Mouse (Mus musculus) forebrain, embryonic 15.5 days (tissue): ENCODE results near the gene Sf3a2. TPM values are rescaled to one million over a fixed set of nuclear protein-coding genes. Genes with fewer than 3 reads are reported as not detected.

ENCODE experiments used
- ATAC-seq: fragments of 200-750 bp; cut with Nextera tagmentation; replicated peaks from 2 replicates; pipeline ENCODE4 v1.8.0; 2017; ENCODE audit warnings: mild to moderate bottlenecking, moderate TSS enrichment, moderate library complexity
- H3K27ac ChIP-seq: fragments of 300-500 bp; sonication (generic); replicated peaks from 2 replicates; pipeline ENCODE4 v1.5.1; 2015; ENCODE audit warnings: mild to moderate bottlenecking, inconsistent platforms
- H3K27me3 ChIP-seq: fragments of 300-500 bp; sonication (generic); 2 replicates; pipeline ENCODE4 v1.6.1; 2015; ENCODE audit warnings: inconsistent platforms
- H3K36me3 ChIP-seq: fragments of 300-500 bp; sonication (generic); 2 replicates; pipeline ENCODE4 v1.6.1; 2015; ENCODE audit warnings: mild to moderate bottlenecking, inconsistent platforms
- H3K4me1 ChIP-seq: fragments of 300-500 bp; sonication (generic); 2 replicates; pipeline ENCODE4 v1.6.1; 2015; ENCODE audit warnings: inconsistent platforms
- H3K4me2 ChIP-seq: fragments of 300-500 bp; sonication (generic); replicated peaks from 2 replicates; pipeline ENCODE4 v1.6.1; 2015; ENCODE audit warnings: mild to moderate bottlenecking, inconsistent platforms
- H3K4me3 ChIP-seq: fragments of 300-500 bp; sonication (generic); 2 replicates; pipeline ENCODE4 v1.5.1; 2015; ENCODE audit warnings: mild to moderate bottlenecking, inconsistent platforms
- H3K9ac ChIP-seq: fragments of 300-500 bp; sonication (generic); replicated peaks from 2 replicates; pipeline ENCODE4 v1.6.1; 2015; ENCODE audit warnings: mild to moderate bottlenecking, inconsistent platforms
- H3K9me3 ChIP-seq: fragments of 300-500 bp; sonication (generic); 2 replicates; pipeline ENCODE4 v1.6.1; 2016; ENCODE audit warnings: inconsistent platforms
- WGBS: fragments of 180-500 bp; shearing (Covaris S2); methylation state at CpG from one replicate; pipeline ENCODE4 v1.1.7; 2015; ENCODE audit warnings: mixed read lengths; 5-methylcytosine and 5-hydroxymethylcytosine counted together
- polyA plus RNA-seq: library from polyadenylated mRNA; unstranded; fragments of >200 nt; fragmentation: Nextera tagmentation; extraction: Ambion mirVana; gene quantifications from 2 replicates; pipeline ENCODE4 v1.2.1, GENCODE M21; 2015

The Sf3a2 gene
- polyA plus RNA-seq, 1 experiment from 2014 or later = 60.2 TPM

DNA sequence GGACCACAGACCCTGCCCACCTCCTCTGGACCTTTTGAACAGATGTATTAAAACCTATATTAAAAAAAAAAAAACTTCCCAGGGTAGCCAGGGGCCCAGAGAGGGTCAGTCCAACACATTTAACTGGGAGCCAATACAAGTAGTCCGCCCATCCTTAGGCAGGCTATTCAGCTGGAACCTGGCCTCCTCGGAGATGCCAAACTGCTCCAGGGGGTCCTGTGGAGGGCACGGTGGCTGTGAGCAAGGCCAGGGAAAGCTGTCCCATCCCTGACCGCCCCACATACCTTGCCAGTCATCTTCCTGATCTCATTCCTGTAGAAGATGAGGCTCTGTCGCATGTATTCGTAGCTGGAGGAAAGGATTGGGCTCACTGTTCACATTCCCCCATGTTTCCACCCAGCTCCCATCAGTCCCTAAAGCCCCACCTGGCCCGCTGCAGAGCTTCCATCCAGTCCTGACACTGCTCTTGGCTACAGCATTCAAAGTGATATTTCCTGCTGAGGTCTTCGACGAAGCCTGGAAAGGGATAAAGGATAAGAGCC lies 1.6 kb upstream of the Sf3a2 start:
- Histone ChIP-seq H3K9me3 (no peaks in the 10 kb centered on the region), H3K4me2 (peak overlapping the region; percentile 89), H3K27me3 (no peaks in the 10 kb centered on the region), H3K4me3 (peak overlapping the region; percentile 96; the same call in 1 of the 2 replicates), H3K4me1 (peaks cover 32% of the 10 kb centered on the region), H3K27ac (no peak overlapping the region), H3K36me3 (peaks cover 50% of the 10 kb centered on the region), H3K9ac (peak overlapping the region; percentile 99)
- ATAC-seq = no peak
- 78% methylated on average over 9 of the region's 9 CpGs for WGBS

DNA sequence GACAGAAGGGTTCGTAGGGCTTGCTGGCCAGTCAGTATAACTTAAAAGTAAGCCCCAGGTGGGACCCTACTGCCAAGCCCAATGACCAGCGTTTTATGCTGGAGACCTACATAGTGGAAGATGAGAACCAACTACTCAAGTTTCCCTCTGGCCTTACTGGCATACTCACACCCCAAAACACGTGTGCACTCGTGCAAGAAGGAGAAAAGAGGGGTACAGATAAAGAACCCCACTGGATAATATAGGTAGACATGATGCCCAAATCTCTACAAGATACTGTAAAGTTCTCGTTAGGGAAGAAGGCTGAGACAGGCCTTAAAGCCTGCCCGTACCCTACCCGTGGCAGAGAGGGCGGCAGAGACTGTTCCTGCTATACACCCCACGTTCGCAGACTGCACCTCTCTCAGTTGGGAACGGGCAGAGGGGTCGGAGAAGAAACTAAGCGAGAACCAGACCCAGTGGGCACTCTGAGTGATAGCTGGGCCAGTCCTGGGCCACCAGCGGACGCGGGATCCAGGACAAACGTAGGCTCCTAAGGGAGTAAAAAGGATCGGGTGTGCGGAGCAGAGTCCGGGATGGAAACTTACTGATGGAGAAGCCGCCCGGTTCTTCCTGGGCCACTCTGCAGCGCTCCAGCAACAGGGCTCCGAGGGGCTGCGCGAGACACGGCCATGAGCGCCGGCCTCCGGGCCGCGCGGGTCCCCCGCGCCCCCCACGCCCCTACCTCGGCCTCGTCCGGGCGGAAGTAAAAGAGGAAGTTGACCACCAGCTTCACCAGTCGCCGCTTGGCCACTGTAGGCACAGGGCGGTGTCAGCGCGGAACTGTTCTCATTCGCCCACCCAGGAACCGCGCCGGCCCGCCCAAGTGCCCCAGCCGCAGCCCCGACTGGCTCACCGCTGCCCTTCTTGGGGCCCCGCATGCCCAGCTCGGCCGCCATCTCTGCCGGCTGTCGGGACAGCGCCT lies 530 bp upstream of the Sf3a2 start:
- Histone ChIP-seq H3K4me3 (peak overlapping the region; percentile 96), H3K27me3 (no peaks in the 10 kb centered on the region), H3K36me3 (peaks cover 50% of the 10 kb centered on the region), H3K27ac (peak overlapping the region; percentile 99), H3K4me1 (peaks cover 32% of the 10 kb centered on the region), H3K9me3 (no peaks in the 10 kb centered on the region), H3K9ac (peak overlapping the region; percentile 99), H3K4me2 (peak overlapping the region; percentile 89)
- 2% methylated on average over 58 of the region's 59 CpGs for WGBS
- peak; percentile 74 for ATAC-seq

DNA sequence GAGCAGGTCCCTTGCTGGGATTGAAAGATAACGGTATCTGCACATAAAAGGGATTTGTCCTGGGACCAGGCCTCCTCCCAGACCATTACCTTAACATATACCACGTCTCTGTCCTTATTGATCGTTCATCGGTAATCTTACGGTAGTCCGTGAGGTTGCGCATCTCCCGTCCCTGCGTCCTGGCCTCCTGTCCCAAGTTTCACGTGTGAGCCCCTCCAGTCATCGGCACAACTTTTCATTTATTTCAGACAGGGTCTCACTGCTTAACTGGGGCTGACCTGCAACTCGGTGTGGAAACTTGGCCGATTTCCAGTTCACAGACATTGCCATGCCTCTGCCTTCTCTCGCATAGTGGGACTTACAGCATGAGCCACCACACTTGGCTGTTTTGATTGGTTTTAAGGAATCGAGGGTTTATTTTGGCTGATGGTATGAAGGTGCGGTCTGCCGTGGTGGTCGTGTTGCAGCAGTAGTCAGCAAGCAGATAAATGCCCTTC lies 1.1 kb downstream of the Sf3a2 start:
- Histone ChIP-seq H3K27ac (peak overlapping the region; percentile 99), H3K27me3 (no peaks in the 10 kb centered on the region), H3K4me3 (peak overlapping the region; percentile 96), H3K9me3 (no peaks in the 10 kb centered on the region), H3K4me2 (peak overlapping the region; percentile 89), H3K4me1 (peaks cover 32% of the 10 kb centered on the region), H3K36me3 (peaks cover 52% of the 10 kb centered on the region), H3K9ac (peak overlapping the region; percentile 99)
- ATAC-seq = no peak
- 2% methylated on average over 18 of the region's 18 CpGs for WGBS

DNA sequence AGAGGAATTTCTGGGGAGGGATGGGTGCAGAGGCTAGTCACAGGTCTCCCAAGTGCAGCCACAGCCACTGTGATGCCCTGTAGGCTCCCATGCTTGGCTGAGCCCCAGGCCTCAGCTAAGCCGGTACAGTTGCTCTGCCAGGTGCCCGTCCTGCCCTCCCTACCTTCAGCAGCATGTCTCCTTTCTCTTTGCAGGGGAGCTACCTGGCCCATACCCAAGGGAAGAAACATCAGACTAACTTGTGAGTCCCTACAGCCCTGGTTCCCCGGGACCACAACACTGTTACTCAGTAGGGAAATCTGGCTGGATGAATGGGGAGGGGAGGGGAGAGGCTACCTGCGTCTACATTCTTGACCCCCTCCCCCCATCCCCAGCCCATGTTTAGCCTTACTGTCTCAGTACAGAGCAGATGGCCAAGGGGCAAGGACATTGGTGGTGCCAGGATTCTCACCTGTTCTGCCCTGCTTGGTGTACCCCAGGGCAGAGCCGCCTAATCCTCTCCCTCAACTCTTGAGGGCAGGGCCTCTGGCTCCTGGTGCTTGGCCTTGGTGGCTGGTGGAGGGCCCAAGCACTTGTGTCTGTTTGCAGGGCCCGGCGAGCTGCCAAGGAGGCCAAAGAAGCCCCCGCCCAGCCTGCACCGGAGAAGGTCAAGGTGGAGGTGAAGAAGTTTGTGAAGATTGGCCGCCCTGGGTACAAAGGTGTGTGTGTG lies 4.4 kb downstream of the Sf3a2 start:
- Histone ChIP-seq H3K4me2 (no peak overlapping the region), H3K27me3 (no peaks in the 10 kb centered on the region), H3K36me3 (peaks cover 37% of the 10 kb centered on the region), H3K4me1 (peaks cover 29% of the 10 kb centered on the region), H3K9me3 (no peaks in the 10 kb centered on the region), H3K27ac (no peak overlapping the region), H3K4me3 (no peak overlapping the region), H3K9ac (no peak overlapping the region)
- WGBS = 93% methylated on average over 10 of the region's 10 CpGs
- no peak for ATAC-seq

DNA sequence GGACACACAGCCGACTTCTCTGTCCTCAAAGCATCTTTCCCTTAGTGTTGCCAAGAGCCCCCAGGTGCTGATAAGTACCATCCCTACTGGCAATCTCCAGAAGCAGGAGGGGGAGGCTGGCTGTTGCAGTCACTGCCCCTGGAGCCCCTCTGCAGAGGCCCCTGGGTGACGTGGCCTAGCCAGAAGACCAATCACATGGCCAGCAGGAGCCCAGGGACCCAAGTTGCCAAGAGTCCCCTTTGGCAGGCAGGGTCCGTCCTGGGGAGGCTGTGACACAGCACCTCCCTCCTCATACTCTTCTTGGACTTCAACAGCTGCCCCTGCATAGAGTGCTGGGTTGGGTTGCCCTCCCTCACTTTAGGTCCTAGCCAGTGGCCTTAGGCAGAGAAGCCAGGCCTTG lies 5.0 kb downstream of the Sf3a2 start:
- 84% methylated on average over 3 of the region's 3 CpGs for WGBS
- no peak overlapping the region for H3K4me3 ChIP-seq
- H3K4me1 ChIP-seq = peaks cover 31% of the 10 kb centered on the region
- ATAC-seq = no peak
- H3K4me2 ChIP-seq = no peak overlapping the region
- no peaks in the 10 kb centered on the region for H3K9me3 ChIP-seq
- no peak overlapping the region for H3K9ac ChIP-seq
- peaks cover 37% of the 10 kb centered on the region for H3K36me3 ChIP-seq
- H3K27ac ChIP-seq = no peak overlapping the region
- peaks cover 3% of the 10 kb centered on the region; the same call in 1 of the 2 replicates for H3K27me3 ChIP-seq

DNA sequence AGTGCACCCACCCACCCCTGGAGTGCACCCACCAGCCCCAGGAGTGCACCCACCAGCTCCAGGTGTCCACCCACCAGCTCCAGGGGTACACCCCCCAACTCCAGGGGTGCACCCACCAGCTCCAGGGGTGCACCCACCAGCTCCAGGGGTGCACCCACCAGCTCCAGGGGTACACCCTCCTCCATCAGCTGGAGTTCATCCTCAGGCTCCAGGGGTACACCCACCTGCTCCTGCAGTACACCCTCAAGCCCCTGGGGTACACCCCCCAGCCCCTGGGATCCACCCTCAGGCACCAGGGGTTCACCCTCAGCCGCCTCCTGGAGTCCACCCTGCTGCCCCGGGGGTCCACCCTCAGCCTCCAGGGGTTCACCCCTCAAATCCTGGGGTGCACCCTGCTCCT lies 6.3 kb downstream of the Sf3a2 start:
- H3K4me2 ChIP-seq = no peak overlapping the region
- H3K4me3 ChIP-seq = no peak overlapping the region
- H3K27ac ChIP-seq = no peak overlapping the region
- H3K9ac ChIP-seq = no peak overlapping the region
- peaks cover 38% of the 10 kb centered on the region for H3K4me1 ChIP-seq
- H3K36me3 ChIP-seq = peaks cover 37% of the 10 kb centered on the region
- H3K27me3 ChIP-seq = peaks cover 17% of the 10 kb centered on the region; the same call in 1 of the 2 replicates
- 100% methylated on average over 2 of the region's 2 CpGs for WGBS
- no peaks in the 10 kb centered on the region for H3K9me3 ChIP-seq
- no peak for ATAC-seq

DNA sequence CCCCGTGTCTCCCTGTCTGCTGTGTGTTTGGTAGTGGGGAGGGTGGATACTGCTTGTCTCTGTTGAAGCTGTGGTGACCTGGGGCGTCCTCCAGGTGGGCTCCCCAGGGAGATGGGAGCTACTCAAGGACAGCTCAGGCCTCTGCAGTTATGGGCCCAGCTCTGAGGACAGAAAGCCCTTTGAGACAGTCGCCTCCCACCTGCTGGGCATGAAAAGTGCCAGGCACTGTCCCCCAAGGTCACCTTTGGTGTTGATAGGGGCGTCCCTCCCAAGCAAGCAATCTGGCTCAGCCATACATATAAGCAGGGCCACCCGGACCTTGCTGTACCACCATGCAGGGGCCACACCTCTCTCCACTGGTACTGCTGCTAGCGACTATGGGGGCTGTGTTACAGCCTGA lies 6.9 kb downstream of the Sf3a2 start, which contains the start of gene Amh:
Gene Amh (plus strand): TSS at position 328 of the 400 bp plus-strand sequence.
- Histone ChIP-seq H3K4me1 (peaks cover 32% of the 10 kb centered on the region), H3K27ac (no peak within 1 kb of the TSS), H3K9ac (no peak within 1 kb of the TSS), H3K27me3 (peaks cover 21% of the 10 kb centered on the region; the same call in 1 of the 2 replicates), H3K4me3 (no peak within 1 kb of the TSS), H3K36me3 (peaks cover 37% of the 10 kb centered on the region), H3K9me3 (no peaks in the 10 kb centered on the region), H3K4me2 (no peak within 1 kb of the TSS)
- WGBS = 65% methylated on average over 6 of the region's 6 CpGs
- ATAC-seq = no peak

DNA sequence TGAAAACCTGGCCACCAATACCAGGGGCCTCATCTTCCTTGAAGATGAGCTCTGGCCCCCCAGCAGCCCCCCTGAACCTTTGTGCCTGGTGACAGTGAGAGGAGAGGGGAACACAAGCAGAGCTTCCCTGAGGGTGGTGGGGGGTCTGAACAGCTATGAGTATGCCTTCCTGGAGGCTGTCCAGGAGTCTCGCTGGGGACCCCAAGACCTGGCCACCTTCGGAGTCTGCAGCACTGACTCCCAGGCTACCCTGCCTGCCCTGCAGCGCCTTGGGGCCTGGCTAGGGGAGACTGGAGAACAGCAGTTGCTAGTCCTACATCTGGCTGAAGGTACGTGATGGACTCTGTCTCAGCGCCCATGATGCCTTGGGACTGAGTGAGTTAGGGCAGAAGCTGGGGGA lies 7.3 kb downstream of the Sf3a2 start:
- Histone ChIP-seq H3K27ac (no peak overlapping the region), H3K36me3 (peaks cover 37% of the 10 kb centered on the region), H3K9me3 (no peaks in the 10 kb centered on the region), H3K4me1 (peaks cover 28% of the 10 kb centered on the region), H3K4me3 (no peak overlapping the region), H3K4me2 (no peak overlapping the region), H3K9ac (no peak overlapping the region), H3K27me3 (peaks cover 25% of the 10 kb centered on the region)
- ATAC-seq = no peak
- 73% methylated on average over 5 of the region's 5 CpGs for WGBS

DNA sequence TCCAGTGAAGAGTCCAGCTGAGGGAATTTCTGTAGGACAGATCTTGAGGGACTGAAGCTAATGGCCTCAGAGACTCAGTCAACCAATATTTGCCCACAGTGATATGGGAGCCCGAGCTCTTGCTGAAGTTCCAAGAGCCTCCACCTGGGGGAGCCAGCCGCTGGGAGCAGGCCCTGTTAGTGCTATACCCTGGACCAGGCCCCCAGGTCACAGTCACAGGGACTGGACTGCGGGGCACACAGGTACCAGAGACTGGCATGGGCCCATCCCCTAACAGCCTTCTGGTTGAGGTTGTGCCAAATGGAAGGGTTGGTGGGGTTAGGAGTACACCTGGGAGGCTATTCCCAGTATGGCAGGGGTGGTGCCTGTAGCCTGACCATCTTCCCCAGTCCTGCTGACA lies 7.9 kb downstream of the Sf3a2 start:
- no peak overlapping the region for H3K9ac ChIP-seq
- no peak overlapping the region for H3K4me2 ChIP-seq
- ATAC-seq = 0 out of 2 replicates have a peak, but pooled peaks have one; percentile 6

DNA sequence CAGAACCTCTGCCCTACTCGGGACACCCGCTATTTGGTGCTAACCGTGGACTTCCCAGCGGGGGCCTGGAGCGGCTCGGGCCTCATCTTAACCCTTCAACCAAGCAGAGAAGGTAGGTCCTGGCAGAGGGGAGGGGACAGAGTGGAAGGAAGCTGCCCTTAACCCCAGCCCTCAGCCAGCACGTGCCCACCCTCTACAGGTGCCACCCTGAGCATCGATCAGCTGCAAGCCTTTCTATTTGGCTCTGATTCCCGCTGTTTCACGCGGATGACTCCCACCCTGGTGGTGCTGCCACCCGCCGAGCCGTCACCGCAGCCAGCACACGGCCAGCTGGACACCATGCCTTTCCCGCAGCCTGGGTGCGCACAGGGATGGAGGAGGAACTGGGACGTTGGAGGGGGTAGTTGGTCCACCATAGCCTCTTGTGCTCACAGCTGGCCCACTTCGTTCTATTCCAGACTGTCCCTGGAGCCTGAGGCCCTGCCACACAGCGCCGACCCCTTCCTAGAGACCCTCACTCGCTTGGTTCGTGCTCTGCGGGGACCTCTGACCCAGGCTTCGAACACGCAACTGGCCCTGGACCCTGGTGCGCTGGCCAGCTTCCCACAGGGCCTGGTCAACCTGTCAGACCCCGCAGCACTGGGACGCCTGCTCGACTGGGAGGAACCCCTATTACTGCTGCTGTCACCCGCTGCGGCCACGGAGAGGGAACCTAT lies 8.5 kb downstream of the Sf3a2 start:
- H3K4me2 ChIP-seq = peak overlapping the region; percentile 80
- peak overlapping the region; percentile 47 for H3K4me3 ChIP-seq
- peaks cover 26% of the 10 kb centered on the region for H3K4me1 ChIP-seq
- no peaks in the 10 kb centered on the region for H3K9me3 ChIP-seq
- H3K9ac ChIP-seq = peak overlapping the region; percentile 55
- WGBS = 43% methylated on average over 34 of the region's 34 CpGs
- ATAC-seq = peak; percentile 10; the same call in 1 of the 2 replicates
- H3K27ac ChIP-seq = peak overlapping the region; percentile 82
- peaks cover 35% of the 10 kb centered on the region for H3K36me3 ChIP-seq
- H3K27me3 ChIP-seq = peaks cover 37% of the 10 kb centered on the region

More for the DNA sequence above, 7.9 kb downstream of the Sf3a2 start:
- WGBS = 13% methylated on average over 3 of the region's 3 CpGs
- H3K4me1 ChIP-seq = peaks cover 26% of the 10 kb centered on the region
- no peak overlapping the region for H3K4me3 ChIP-seq
- H3K27me3 ChIP-seq = peaks cover 32% of the 10 kb centered on the region
- H3K9me3 ChIP-seq = no peaks in the 10 kb centered on the region
- H3K36me3 ChIP-seq = peaks cover 37% of the 10 kb centered on the region
- no peak overlapping the region for H3K27ac ChIP-seq

DNA sequence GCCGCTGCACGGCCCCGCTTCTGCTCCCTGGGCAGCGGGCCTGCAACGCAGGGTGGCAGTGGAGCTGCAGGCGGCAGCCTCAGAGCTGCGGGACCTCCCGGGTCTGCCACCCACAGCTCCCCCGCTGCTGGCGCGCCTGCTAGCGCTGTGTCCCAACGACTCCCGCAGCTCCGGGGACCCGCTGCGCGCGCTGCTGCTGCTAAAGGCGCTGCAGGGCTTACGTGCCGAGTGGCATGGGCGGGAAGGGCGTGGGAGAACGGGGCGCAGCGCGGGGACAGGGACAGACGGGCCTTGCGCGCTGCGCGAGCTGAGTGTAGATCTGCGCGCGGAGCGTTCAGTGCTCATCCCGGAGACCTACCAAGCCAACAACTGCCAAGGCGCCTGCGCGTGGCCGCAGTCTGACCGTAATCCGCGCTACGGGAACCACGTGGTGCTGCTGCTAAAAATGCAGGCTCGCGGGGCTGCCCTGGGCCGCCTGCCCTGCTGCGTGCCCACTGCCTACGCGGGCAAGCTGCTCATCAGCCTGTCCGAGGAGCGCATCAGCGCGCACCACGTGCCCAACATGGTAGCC lies 9.1 kb downstream of the Sf3a2 start:
- peaks cover 38% of the 10 kb centered on the region for H3K27me3 ChIP-seq
- peak overlapping the region; percentile 47 for H3K4me3 ChIP-seq
- peak overlapping the region; percentile 82 for H3K27ac ChIP-seq
- H3K9ac ChIP-seq = peak overlapping the region; percentile 55
- H3K4me1 ChIP-seq = peaks cover 26% of the 10 kb centered on the region
- H3K9me3 ChIP-seq = no peaks in the 10 kb centered on the region
- ATAC-seq = peak; percentile 79
- H3K36me3 ChIP-seq = peaks cover 28% of the 10 kb centered on the region
- under 1% methylated on average over 56 of the region's 58 CpGs for WGBS
- H3K4me2 ChIP-seq = peak overlapping the region; percentile 80
